Mouse (Mus musculus) C2C12 (cell line): ENCODE measurements around the gene Txndc5. TPM values are rescaled to one million over a fixed set of nuclear protein-coding genes. Genes with fewer than 3 reads are reported as not detected.

Experiments used
- H3K27me3 ChIP-seq: one replicate; pipeline ENCODE4 v1.6.1; 2011; ENCODE audit not compliant: control insufficient read depth, insufficient read depth, insufficient read length
- H3K36me3 ChIP-seq: one replicate; pipeline ENCODE4 v1.6.1; 2011; ENCODE audit not compliant: control insufficient read depth, insufficient read depth
- H3K4me3 ChIP-seq: one replicate; pipeline ENCODE4 v1.5.1; 2011; ENCODE audit warnings: mild to moderate bottlenecking, control low read depth; ENCODE audit not compliant: poor library complexity, insufficient read depth, severe bottlenecking
- H3K79me2 ChIP-seq: one replicate; pipeline ENCODE4 v1.6.1; 2011; ENCODE audit not compliant: control insufficient read depth, insufficient read depth
- H3K79me3 ChIP-seq: one replicate; pipeline ENCODE4 v1.6.1; 2011; ENCODE audit warnings: low read depth, control low read depth
- H3ac ChIP-seq: one replicate; pipeline ENCODE3; 2011; ENCODE audit warnings: low read depth; ENCODE audit not compliant: control insufficient read depth, insufficient read length
- CEBPB ChIP-seq: IDR thresholded peaks from one replicate; pipeline ENCODE4 v1.6.1; 2011; ENCODE audit warnings: low read depth, mild to moderate bottlenecking, control low read depth, moderate library complexity
- CTCF ChIP-seq: IDR thresholded peaks from one replicate; pipeline ENCODE4 v1.5.1; 2011; ENCODE audit not compliant: control insufficient read depth, insufficient read depth, insufficient read length
- FOSL1 ChIP-seq: IDR thresholded peaks from one replicate; pipeline ENCODE4 v1.8.0; 2011; ENCODE audit warnings: mild to moderate bottlenecking, low read length; ENCODE audit not compliant: poor library complexity, insufficient read depth, severe bottlenecking
- MAX ChIP-seq: IDR thresholded peaks from one replicate; pipeline ENCODE4 v1.6.1; 2011; ENCODE audit warnings: mild to moderate bottlenecking, control low read depth
- MYOD1 ChIP-seq: IDR thresholded peaks from one replicate; pipeline ENCODE4 v1.6.1; 2011; ENCODE audit warnings: low read depth; ENCODE audit not compliant: control insufficient read depth, insufficient read length
- MYOG ChIP-seq: IDR thresholded peaks from one replicate; pipeline ENCODE4 v1.6.1; 2011; ENCODE audit not compliant: control insufficient read depth, insufficient read length; ENCODE audit errors: extremely low read depth
- USF1 ChIP-seq: IDR thresholded peaks from one replicate; pipeline ENCODE4 v1.6.1; 2011; ENCODE audit warnings: low read depth, mild to moderate bottlenecking, control low read depth, moderate library complexity
- polyA plus RNA-seq: library from polyadenylated mRNA; unstranded; fragments of >200 nt; fragmentation: generic; extraction: Trizol; gene quantifications from one replicate; pipeline ENCODE4 v1.2.1, GENCODE M21; 2012; ENCODE audit warnings: missing spikeins

Txndc5 gene
- polyA plus RNA-seq, 1 experiment = 225 TPM

DNA sequence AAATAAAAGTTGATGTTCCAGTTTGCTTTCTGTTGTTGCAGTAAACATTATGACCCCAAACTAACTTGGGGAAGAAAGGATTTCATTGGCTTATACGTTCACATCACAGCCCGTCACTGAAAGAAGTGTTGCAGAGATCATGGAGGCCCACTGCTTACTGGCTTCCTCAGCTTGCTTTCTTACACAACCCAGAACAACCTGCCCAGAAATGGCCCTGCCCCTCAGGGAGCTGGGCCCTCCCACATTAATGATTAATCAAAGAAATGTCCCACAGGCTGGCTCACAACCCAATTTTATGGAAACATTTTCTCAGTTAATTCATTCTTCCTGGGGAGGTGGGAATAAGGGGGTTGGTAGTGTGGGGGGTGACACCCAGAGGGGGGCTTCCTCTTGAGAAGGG, 13.2 kb downstream of the Txndc5 start:
- TF ChIP-seq MYOG = no peak
- TF ChIP-seq FOSL1 = no peak
- no peak for TF ChIP-seq CEBPB
- peaks cover 84% of the 10 kb centered on the region for H3K36me3 ChIP-seq
- H3K79me3 ChIP-seq = peaks cover 19% of the 10 kb centered on the region
- no peaks in the 10 kb centered on the region for H3K27me3 ChIP-seq
- H3ac ChIP-seq = no peak overlapping the region
- H3K4me3 ChIP-seq = no peak overlapping the region
- peaks cover 55% of the 10 kb centered on the region for H3K79me2 ChIP-seq

DNA sequence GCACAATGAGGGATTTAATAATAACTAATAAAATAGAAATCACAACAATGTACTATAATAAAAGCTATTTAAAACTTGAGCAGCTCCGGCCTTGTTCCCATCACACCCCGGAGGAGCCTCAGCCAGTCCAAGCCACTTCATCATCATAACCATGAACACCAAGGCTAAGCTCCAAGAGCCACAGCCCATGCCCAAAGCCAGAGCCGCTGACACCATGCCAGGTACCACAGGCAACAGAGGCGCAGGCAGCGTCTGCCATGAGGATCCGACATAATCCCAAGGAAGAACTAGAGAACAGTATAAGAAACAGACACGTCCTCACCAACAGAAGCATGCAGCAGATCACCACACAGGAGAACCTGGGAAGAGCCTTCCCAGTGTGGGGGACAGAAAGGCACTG, 14.7 kb downstream of the Txndc5 start:
- H3ac ChIP-seq = no peak overlapping the region
- no peak for TF ChIP-seq MYOG
- TF ChIP-seq CTCF = no peak
- no peak for TF ChIP-seq MYOD1
- TF ChIP-seq MAX = no peak
- TF ChIP-seq FOSL1 = no peak
- TF ChIP-seq USF1 = no peak
- TF ChIP-seq CEBPB = no peak
- H3K36me3 ChIP-seq = peaks cover 82% of the 10 kb centered on the region
- no peak overlapping the region for H3K4me3 ChIP-seq
- H3K79me2 ChIP-seq = peaks cover 44% of the 10 kb centered on the region
- no peaks in the 10 kb centered on the region for H3K27me3 ChIP-seq
- H3K79me3 ChIP-seq = peaks cover 19% of the 10 kb centered on the region

DNA sequence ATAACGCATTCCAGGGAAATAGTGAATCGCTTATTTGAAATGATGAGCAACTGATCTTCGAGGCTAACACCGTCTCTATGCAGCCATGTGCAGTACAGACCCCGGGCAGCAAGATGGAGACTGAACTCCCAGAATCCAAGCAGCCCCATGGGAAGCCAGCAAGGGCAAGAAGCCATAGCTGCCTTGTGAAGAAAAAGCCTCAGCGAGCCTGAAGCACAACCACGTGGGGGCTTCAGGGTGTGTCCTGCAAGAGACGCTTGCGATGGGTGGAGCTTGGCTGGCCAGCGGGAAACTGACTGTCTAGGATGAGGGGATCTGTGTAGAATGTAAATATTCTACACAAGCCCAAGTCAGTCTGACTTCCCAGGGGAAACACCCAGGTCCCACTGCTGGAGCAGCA, 16.6 kb downstream of the Txndc5 start:
- Histone ChIP-seq H3ac (no peak overlapping the region), H3K36me3 (peaks cover 83% of the 10 kb centered on the region), H3K27me3 (no peaks in the 10 kb centered on the region), H3K79me3 (peaks cover 19% of the 10 kb centered on the region), H3K79me2 (peaks cover 39% of the 10 kb centered on the region), H3K4me3 (no peak overlapping the region)
- TF ChIP-seq CEBPB = no peak
- TF ChIP-seq MYOD1 = no peak
- TF ChIP-seq FOSL1 = no peak
- TF ChIP-seq USF1 = no peak
- TF ChIP-seq CTCF = no peak
- no peak for TF ChIP-seq MAX
- no peak for TF ChIP-seq MYOG

DNA sequence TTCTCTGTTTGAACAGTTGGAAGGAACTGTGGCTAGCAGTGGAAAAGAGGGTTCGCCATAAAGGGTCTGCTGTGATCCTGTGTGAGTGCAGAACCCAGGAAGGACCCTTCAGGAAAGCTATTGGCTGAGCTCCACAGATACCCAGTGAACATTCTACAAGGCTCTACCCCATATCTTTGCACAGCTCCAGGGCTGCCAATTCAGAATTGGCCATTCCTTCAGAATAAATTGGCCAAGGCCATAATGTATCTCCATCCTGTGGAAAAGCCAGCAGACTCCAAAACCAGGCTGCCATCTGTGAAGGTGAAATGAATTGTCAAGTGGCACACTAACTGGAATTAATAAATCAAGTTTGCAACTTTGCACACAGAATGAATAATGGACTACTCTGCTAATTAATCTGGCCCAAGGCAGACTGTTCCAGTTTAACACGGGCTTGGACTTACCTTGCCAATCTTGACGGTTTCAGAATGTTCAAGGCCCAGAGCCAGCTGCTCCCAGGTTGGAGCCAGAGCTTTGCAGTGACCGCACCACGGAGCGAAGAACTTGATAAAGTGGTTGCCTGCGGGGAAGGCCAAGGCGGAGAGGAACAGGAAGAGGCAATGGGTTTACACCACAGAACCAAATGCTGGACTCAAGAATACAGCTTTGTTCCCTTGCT, 18.8 kb downstream of the Txndc5 start:
- TF ChIP-seq USF1 = no peak
- no peak for TF ChIP-seq MYOD1
- TF ChIP-seq MYOG = no peak
- TF ChIP-seq MAX = no peak
- no peak for TF ChIP-seq FOSL1
- TF ChIP-seq CEBPB = no peak
- no peak for TF ChIP-seq CTCF
- H3K4me3 ChIP-seq = no peak overlapping the region
- no peak overlapping the region for H3ac ChIP-seq
- peaks cover 10% of the 10 kb centered on the region for H3K79me3 ChIP-seq
- peaks cover 20% of the 10 kb centered on the region for H3K79me2 ChIP-seq
- H3K36me3 ChIP-seq = peaks cover 79% of the 10 kb centered on the region
- H3K27me3 ChIP-seq = no peaks in the 10 kb centered on the region

DNA sequence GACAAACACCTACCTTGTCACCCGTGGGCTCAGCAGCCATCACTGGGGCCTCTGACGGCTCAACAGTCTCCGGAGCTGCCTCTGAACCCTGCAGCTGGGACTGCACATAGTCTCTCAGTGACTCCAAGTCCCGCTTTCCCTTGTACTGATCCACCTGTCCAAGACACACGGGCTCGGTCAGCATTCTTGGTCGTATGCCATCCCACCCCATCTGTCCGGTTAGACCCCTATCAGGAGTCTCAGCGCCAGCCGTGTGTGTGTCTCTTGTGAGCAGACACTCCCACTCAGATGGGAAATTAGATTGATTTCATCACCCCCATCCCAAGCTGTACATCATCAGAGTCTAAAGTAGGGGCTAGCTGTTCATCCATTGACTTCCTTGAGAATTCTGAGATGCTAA, 21.7 kb downstream of the Txndc5 start:
- no peak overlapping the region for H3K4me3 ChIP-seq
- no peaks in the 10 kb centered on the region for H3K79me2 ChIP-seq
- H3K27me3 ChIP-seq = no peaks in the 10 kb centered on the region
- no peak overlapping the region for H3ac ChIP-seq
- H3K36me3 ChIP-seq = peaks cover 74% of the 10 kb centered on the region
- no peak for TF ChIP-seq USF1
- TF ChIP-seq MAX = no peak
- TF ChIP-seq CEBPB = no peak
- TF ChIP-seq CTCF = no peak
- TF ChIP-seq MYOD1 = no peak
- no peak for TF ChIP-seq FOSL1
- no peak for TF ChIP-seq MYOG
- H3K79me3 ChIP-seq = no peaks in the 10 kb centered on the region

DNA sequence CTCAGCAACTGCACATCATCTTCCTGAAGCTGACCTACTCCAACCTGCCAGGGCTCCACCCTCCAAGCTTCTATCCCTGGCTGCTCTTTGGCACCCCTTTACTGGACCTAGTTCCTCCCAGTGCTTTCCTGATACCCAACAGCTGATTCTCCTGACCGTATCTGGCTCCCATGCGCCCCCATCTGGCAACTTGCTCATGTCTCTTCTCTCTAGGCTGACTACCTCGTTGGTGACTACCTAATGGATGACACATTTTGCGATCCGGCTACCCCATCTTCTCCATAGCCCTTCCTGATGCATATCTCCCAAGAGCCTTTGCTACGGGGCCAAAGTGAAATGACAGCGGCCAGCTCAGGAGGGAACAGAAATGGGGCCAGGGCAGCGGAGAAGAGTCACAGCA, 22.3 kb downstream of the Txndc5 start:
- no peaks in the 10 kb centered on the region for H3K79me2 ChIP-seq
- no peaks in the 10 kb centered on the region for H3K79me3 ChIP-seq
- no peaks in the 10 kb centered on the region for H3K27me3 ChIP-seq
- TF ChIP-seq MYOD1 = no peak
- no peak for TF ChIP-seq CEBPB
- no peak for TF ChIP-seq MAX
- no peak for TF ChIP-seq FOSL1
- TF ChIP-seq MYOG = no peak
- TF ChIP-seq CTCF = no peak
- no peak for TF ChIP-seq USF1
- no peak overlapping the region for H3K4me3 ChIP-seq
- no peak overlapping the region for H3ac ChIP-seq
- H3K36me3 ChIP-seq = peaks cover 74% of the 10 kb centered on the region
